Mouse (Mus musculus) testis, adult 2 months (tissue): ENCODE data around the gene Defb45. TPM values are rescaled to one million over a fixed set of nuclear protein-coding genes. Genes with fewer than 3 reads are reported as not detected.
A peak's percentile ranks its signal among the peaks of the same experiment; 100 is the strongest.

Source experiments
- H3K27ac ChIP-seq: fragments of 200-500 bp; 2 replicates; pipeline ENCODE4 v1.5.1; 2012; ENCODE audit warnings: low read depth, low read length; ENCODE audit not compliant: control insufficient read depth, insufficient read depth
- H3K27me3 ChIP-seq: fragments of 200-500 bp; 2 replicates; pipeline ENCODE4 v1.6.1; 2012; ENCODE audit warnings: mild to moderate bottlenecking, low read length, moderate library complexity; ENCODE audit not compliant: control insufficient read depth, insufficient read depth
- H3K36me3 ChIP-seq: fragments of 200-500 bp; 2 replicates; pipeline ENCODE4 v1.6.1; 2012; ENCODE audit warnings: mild to moderate bottlenecking, low read length; ENCODE audit not compliant: control insufficient read depth, insufficient read depth
- H3K4me1 ChIP-seq: fragments of 200-500 bp; 2 replicates; pipeline ENCODE4 v1.6.1; 2012; ENCODE audit warnings: low read length; ENCODE audit not compliant: control insufficient read depth, insufficient read depth
- H3K4me3 ChIP-seq: fragments of 200-500 bp; 2 replicates; pipeline ENCODE4 v1.5.1; 2012; ENCODE audit warnings: low read depth, mild to moderate bottlenecking, low read length, moderate library complexity, mixed read lengths; ENCODE audit not compliant: control insufficient read depth
- CTCF ChIP-seq: fragments of 200-500 bp; IDR thresholded peaks from 2 replicates; pipeline ENCODE4 v1.5.1; 2012; ENCODE audit warnings: low read depth, mild to moderate bottlenecking, inconsistent platforms, low read length, moderate library complexity; ENCODE audit not compliant: control insufficient read depth, insufficient read depth, insufficient replicate concordance
- POLR2A ChIP-seq: fragments of 200-500 bp; IDR thresholded peaks from 2 replicates; pipeline ENCODE4 v1.6.1; 2012; ENCODE audit warnings: low read depth, mild to moderate bottlenecking, inconsistent platforms, low read length, moderate library complexity; ENCODE audit not compliant: control insufficient read depth
- polyA plus RNA-seq: library from polyadenylated mRNA; depleted of rRNA; stranded (reverse); fragments of >200 nt; gene quantifications from 2 replicates; pipeline ENCODE4 v1.2.3, GENCODE M21; 2012; rRNA removed

Defb45 gene
- polyA plus RNA-seq, 1 experiment: 25.5 TPM

GRCm38 (mm10) chr2:152556655-152557054 lies 42.5 kb downstream of the Defb45 start:
- no peak for TF ChIP-seq POLR2A
- no peak for TF ChIP-seq CTCF
- Histone ChIP-seq H3K4me1 (peaks cover 2% of the 10 kb centered on the region; the same call in 1 of the 2 replicates), H3K27ac (no peak overlapping the region), H3K36me3 (no peaks in the 10 kb centered on the region), H3K4me3 (no peak overlapping the region), H3K27me3 (no peaks in the 10 kb centered on the region)

DNA sequence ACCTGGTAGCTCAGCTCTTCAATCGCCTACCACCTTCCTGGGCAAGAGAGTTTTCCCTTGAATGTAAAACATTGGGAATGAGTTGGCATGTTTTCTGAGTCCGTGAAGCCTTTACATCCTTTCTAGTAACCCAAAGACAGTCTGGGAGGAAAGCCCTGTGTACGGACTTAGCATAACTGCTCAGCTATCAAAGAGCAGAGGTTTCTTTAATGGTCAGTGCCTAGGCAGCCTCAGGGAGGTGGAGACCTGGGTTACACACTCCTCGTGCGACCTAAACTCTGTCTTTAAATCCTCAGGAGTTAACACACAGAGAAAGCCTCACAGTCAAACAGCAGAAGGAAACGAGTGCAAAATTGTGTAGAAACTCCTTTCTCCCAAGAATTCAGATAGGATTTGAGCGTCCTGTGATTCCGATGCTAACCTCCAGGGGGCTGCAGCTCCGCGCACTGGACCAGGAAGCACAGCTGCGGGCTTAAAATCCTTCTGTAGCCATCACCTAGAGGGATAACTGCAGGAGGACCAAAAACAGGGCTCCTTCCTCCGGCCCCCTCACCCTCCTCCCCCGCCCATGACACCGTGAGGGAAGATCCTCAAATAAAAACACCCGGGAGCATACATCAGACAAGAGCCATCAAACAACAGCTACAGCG lies 45.3 kb downstream of the Defb45 start:
- no peak overlapping the region for H3K4me3 ChIP-seq

DNA sequence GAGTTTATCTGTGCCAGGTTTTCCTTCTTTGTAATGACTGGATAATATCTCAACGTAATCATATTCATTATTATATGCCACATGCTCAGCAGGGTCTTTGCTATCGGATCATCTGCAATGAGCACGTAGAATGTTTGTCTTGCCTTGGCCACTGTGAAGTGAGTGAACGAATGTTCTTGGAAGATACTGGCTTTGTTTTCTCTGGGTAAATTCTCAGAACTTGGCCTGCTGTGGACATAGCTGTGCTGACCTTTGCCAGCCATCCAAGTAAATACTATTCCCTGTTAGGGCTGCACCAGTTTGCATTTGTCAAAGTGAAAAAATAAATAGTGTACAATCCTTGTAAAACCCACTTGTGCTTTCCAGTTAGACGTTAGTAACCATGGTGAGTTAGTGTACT lies 51.1 kb downstream of the Defb45 start:
- Histone ChIP-seq H3K4me1 (no peaks in the 10 kb centered on the region), H3K27me3 (no peaks in the 10 kb centered on the region), H3K4me3 (no peak overlapping the region), H3K27ac (no peak overlapping the region), H3K36me3 (no peaks in the 10 kb centered on the region)
- no peak for TF ChIP-seq CTCF
- TF ChIP-seq POLR2A: no peak

More for the DNA sequence above, 45.3 kb downstream of the Defb45 start:
- TF ChIP-seq CTCF (peak; percentile 74), POLR2A (no peak)
- Histone ChIP-seq H3K27me3 (no peaks in the 10 kb centered on the region), H3K27ac (no peak overlapping the region), H3K36me3 (no peaks in the 10 kb centered on the region), H3K4me1 (peaks cover 2% of the 10 kb centered on the region; the same call in 1 of the 2 replicates)

DNA sequence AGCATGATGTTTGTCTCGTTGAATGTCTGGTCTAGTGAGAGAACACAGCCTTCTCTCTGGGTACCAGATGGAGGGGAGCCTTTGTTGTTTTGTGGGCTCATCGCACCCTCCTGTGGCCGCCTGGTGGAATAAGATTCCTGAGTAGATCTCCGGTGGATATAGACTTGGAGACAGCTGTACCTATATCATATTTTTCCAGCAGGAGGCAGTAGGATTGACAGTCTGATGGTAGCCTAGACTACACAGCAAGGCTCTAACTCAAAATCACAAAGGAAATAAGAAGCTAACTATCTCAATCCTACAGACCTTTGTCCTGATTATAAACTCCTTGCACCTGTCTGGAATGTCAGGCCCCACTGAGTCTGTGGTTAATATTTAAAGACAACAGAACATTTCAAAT lies 54.5 kb downstream of the Defb45 start:
- H3K27me3 ChIP-seq: no peaks in the 10 kb centered on the region
- no peaks in the 10 kb centered on the region; the same call in 1 of the 2 replicates for H3K4me1 ChIP-seq
- no peak overlapping the region for H3K27ac ChIP-seq
- no peak overlapping the region for H3K4me3 ChIP-seq
- no peaks in the 10 kb centered on the region for H3K36me3 ChIP-seq
- peak; percentile 37; the same call in 1 of the 2 replicates for TF ChIP-seq CTCF
- TF ChIP-seq POLR2A: no peak

DNA sequence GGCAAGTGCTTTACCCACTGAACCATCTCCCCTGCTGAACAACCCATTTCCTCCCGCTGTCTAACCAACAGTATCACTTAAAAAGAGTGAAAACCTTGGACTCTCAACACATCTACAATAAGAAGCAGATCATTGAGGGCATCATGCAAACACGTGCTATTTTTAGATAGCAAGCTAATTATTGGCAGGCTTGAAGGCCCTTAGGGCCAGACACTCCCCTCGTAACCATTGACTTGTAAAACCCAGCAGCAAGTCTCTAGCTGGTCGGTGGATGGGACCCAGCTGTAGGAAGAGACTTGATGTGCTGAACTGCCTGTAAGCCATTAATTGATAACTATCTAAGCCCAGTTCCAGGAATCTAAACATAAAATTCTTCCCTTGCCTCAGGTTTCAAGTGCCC lies 55.7 kb downstream of the Defb45 start:
- H3K4me1 ChIP-seq: peaks cover 3% of the 10 kb centered on the region
- no peak overlapping the region for H3K4me3 ChIP-seq
- H3K36me3 ChIP-seq: no peaks in the 10 kb centered on the region
- H3K27ac ChIP-seq: peak overlapping the region; percentile 23; the same call in 1 of the 2 replicates
- H3K27me3 ChIP-seq: no peaks in the 10 kb centered on the region
- TF ChIP-seq CTCF (no peak), POLR2A (no peak)

Other genes starting within 250 kb of the Defb45 start
- 0.85 and 0.97 TPM in 2 replicates for gene Nrsn2, start 222.8 kb downstream of the Defb45 start, polyA plus RNA-seq
- gene Sox12, start 201.3 kb downstream of the Defb45 start, polyA plus RNA-seq: 5.9 and 6.2 TPM in 2 replicates
- gene Zcchc3, start 184.4 kb downstream of the Defb45 start, polyA plus RNA-seq: 2.5 and 2.8 TPM in 2 replicates
- gene 6820408C15Rik, start 183.8 kb downstream of the Defb45 start, polyA plus RNA-seq: 54.7 and 73.0 TPM in 2 replicates
- gene Defb23, start 134.8 kb downstream of the Defb45 start, polyA plus RNA-seq: 1.4 TPM in 1 of 2 replicates, not detected in the other
- 0.28 and 0.52 TPM in 2 replicates for gene Defb20, start 122.3 kb downstream of the Defb45 start, polyA plus RNA-seq
- 7.6 TPM in 1 of 2 replicates, not detected in the other for gene Defb22, start 109.3 kb downstream of the Defb45 start, polyA plus RNA-seq
- gene Defb26, start 87.7 kb downstream of the Defb45 start, polyA plus RNA-seq: 4.3 TPM in 1 of 2 replicates, not detected in the other
- 108 TPM in 1 of 2 replicates, not detected in the other for gene Defb28, start 81.1 kb downstream of the Defb45 start, polyA plus RNA-seq
- not detected in 2 replicates for gene Defb29, start 59.3 kb downstream of the Defb45 start, polyA plus RNA-seq
- not detected in 2 replicates for gene Gm17416, start 30.1 kb downstream of the Defb45 start, polyA plus RNA-seq
- 4.1 and 4.5 TPM in 2 replicates for gene Defb21, start 26.7 kb downstream of the Defb45 start, polyA plus RNA-seq
- 710 and 946 TPM in 2 replicates for gene Defb19, start 19.1 kb downstream of the Defb45 start, polyA plus RNA-seq
- 125 and 129 TPM in 2 replicates for gene Defb36, start 4.9 kb upstream of the Defb45 start, polyA plus RNA-seq
- not detected in 2 replicates for gene Defb25, start 23.7 kb upstream of the Defb45 start, polyA plus RNA-seq
- gene Rem1, start 27.6 kb upstream of the Defb45 start, polyA plus RNA-seq: 1.2 and 1.7 TPM in 2 replicates
- 84.1 and 84.7 TPM in 2 replicates for gene H13, start 70.1 kb upstream of the Defb45 start, polyA plus RNA-seq
- gene Mcts2, start 87.6 kb upstream of the Defb45 start, polyA plus RNA-seq: 41.8 and 43.6 TPM in 2 replicates
- gene Id1, start 136.9 kb upstream of the Defb45 start, polyA plus RNA-seq: 5.5 and 12.8 TPM in 2 replicates
- 0.32 and 0.85 TPM in 2 replicates for gene Cox4i2, start 154.8 kb upstream of the Defb45 start, polyA plus RNA-seq
- 74.9 and 80.8 TPM in 2 replicates for gene Bcl2l1, start 232.3 kb upstream of the Defb45 start, polyA plus RNA-seq
- gene Tpx2, start 248.6 kb upstream of the Defb45 start, polyA plus RNA-seq: 8.2 and 9.0 TPM in 2 replicates